Mouse (Mus musculus) spleen, postnatal 14 days (tissue): ENCODE measurements around the gene Myg1.
A peak's percentile ranks its signal among the peaks of the same experiment; 100 is the strongest.

Experiments
- DNase-seq, 2 experiments: peaks; one replicate each; pipeline ENCODE4 v3.0.0; 2021 to 2022; ENCODE audit warnings: low spot score in 2 of 2

The Myg1 gene

GRCm38 (mm10) chr15:102344490-102344889, 13.0 kb downstream of the Myg1 start:
- DNase-seq = no peak

- no peak for DNase-seq
Measured at GRCm38 (mm10) chr15:102346444-102346843, 14.9 kb downstream of the Myg1 start.

- peak; percentile 94 to 95 for DNase-seq
Measured at GRCm38 (mm10) chr15:102350138-102350941, 18.8 kb downstream of the Myg1 start, which contains the start of gene Aaas. Gene Aaas, minus strand, starts transcription at chr15:102350771.

- no peak for DNase-seq
Measured at GRCm38 (mm10) chr15:102350942-102351291, 19.4 kb downstream of the Myg1 start.

- DNase-seq = no peak
Measured at GRCm38 (mm10) chr15:102352177-102352576, 20.7 kb downstream of the Myg1 start.

GRCm38 (mm10) chr15:102353986-102354385, 22.5 kb downstream of the Myg1 start:
- no peak for DNase-seq

GRCm38 (mm10) chr15:102355134-102355870, 23.8 kb downstream of the Myg1 start:
- DNase-seq = peak in 1 of 2 experiments; percentile 25

GRCm38 (mm10) chr15:102355871-102356441, 24.4 kb downstream of the Myg1 start:
- DNase-seq = no peak

GRCm38 (mm10) chr15:102356501-102357325, 25.2 kb downstream of the Myg1 start:
- DNase-seq = no peak

- no peak for DNase-seq
Measured at GRCm38 (mm10) chr15:102358126-102358525, 26.6 kb downstream of the Myg1 start.

GRCm38 (mm10) chr15:102358834-102359233, 27.3 kb downstream of the Myg1 start:
- no peak for DNase-seq

GRCm38 (mm10) chr15:102362648-102363047, 31.1 kb downstream of the Myg1 start:
- no peak for DNase-seq

GRCm38 (mm10) chr15:102364678-102365077, 33.2 kb downstream of the Myg1 start:
- no peak for DNase-seq

GRCm38 (mm10) chr15:102366238-102366637, 34.7 kb downstream of the Myg1 start:
- no peak for DNase-seq

GRCm38 (mm10) chr15:102366733-102367344, 35.3 kb downstream of the Myg1 start, which contains the start of gene Sp7:
Gene Sp7, minus strand, starts transcription at chr15:102367182.
- no peak for DNase-seq

- DNase-seq = no peak
Measured at GRCm38 (mm10) chr15:102369972-102370371, 38.5 kb downstream of the Myg1 start.

- DNase-seq = no peak
Measured at GRCm38 (mm10) chr15:102370727-102371126, 39.2 kb downstream of the Myg1 start.

GRCm38 (mm10) chr15:102376453-102377162, 45.1 kb downstream of the Myg1 start:
- peak; percentile 24 to 32 for DNase-seq

GRCm38 (mm10) chr15:102377163-102377543, 45.6 kb downstream of the Myg1 start:
- peak; percentile 70 to 82 for DNase-seq

GRCm38 (mm10) chr15:102377810-102378262, 46.3 kb downstream of the Myg1 start:
- DNase-seq = no peak
